Mouse (Mus musculus) liver, adult 10 weeks (tissue): ENCODE measurements around the gene Golgb1. TPM values are rescaled to one million over a fixed set of nuclear protein-coding genes. Genes with fewer than 3 reads are reported as not detected.

Experiments
- polyA plus RNA-seq: library from polyadenylated mRNA; stranded (reverse); fragments of 350-450 nt; fragmentation: Illumina TruSeq; extraction: RNeasy Lipid Tissue Mini Kit (QIAGEN cat#74804); gene quantifications from one replicate; pipeline ENCODE4 v1.2.3, GENCODE M21; 2014; ENCODE audit warnings: low read depth, low replicate concordance

Gene Golgb1
- polyA plus RNA-seq: 14.9 TPM

GRCm38 (mm10) chr16:36874583-36875275, at the start of gene Golgb1, which contains the start of gene Eaf2:
Golgb1 (plus strand) TSS chr16:36875140.
Eaf2 (minus strand) TSS chr16:36875003.

GRCm38 (mm10) chr16:36828054-36828786, 46.7 kb upstream of the Golgb1 start, which contains the start of gene Iqcb1:
Iqcb1 (plus strand) TSS chr16:36828385.

GRCm38 (mm10) chr16:36934841-36935620, 60.1 kb downstream of the Golgb1 start, which contains the start of gene Hcls1:
Hcls1 (plus strand) TSS chr16:36934983.

Other genes with a start within 250 kb of the Golgb1 start
- 5.7 TPM for gene Cd86, start 209.1 kb upstream of the Golgb1 start, polyA plus RNA-seq
- gene Ildr1, start 181.2 kb upstream of the Golgb1 start, polyA plus RNA-seq: 0.16 TPM
- 11.0 TPM for gene Slc15a2, start 90.2 kb upstream of the Golgb1 start, polyA plus RNA-seq
- gene Iqcb1, start 46.8 kb upstream of the Golgb1 start, polyA plus RNA-seq: 22.9 TPM
- gene Eaf2, start 137 bp upstream of the Golgb1 start, polyA plus RNA-seq: 1.4 TPM
- 1.8 TPM for gene Hcls1, start 59.8 kb downstream of the Golgb1 start, polyA plus RNA-seq
- gene Fbxo40, start 115.3 kb downstream of the Golgb1 start, polyA plus RNA-seq: 0.16 TPM
- gene Polq, start 136.6 kb downstream of the Golgb1 start, polyA plus RNA-seq: 0.11 TPM